Mouse (Mus musculus): ENCODE data around the gene Tmem205. TPM values are rescaled to one million over a fixed set of nuclear protein-coding genes. Genes with fewer than 3 reads are reported as not detected.

Tmem205 gene
- polyA plus RNA-seq, 1 experiment from 2014 or later: 137 TPM

GRCm38 (mm10) chr9:21944267-21944666 is 16.9 kb upstream of the Tmem205 start:
- H3K27me3 ChIP-seq: peaks cover 37% of the 10 kb centered on the region
- peaks cover 14% of the 10 kb centered on the region for H3K4me1 ChIP-seq (replicated peaks)
- H3K4me3 ChIP-seq (replicated peaks): no peak overlapping the region
- H3K27ac ChIP-seq (replicated peaks): no peak overlapping the region
- no peaks in the 10 kb centered on the region for H3K9me3 ChIP-seq (replicated peaks)
- H3K9ac ChIP-seq: no peak overlapping the region
- peak overlapping the region; percentile 10 for H3K4me2 ChIP-seq
- WGBS (ENCODE audit: insufficient replicate concordance): 16% methylated on average over 23 of the region's 23 CpGs
- no peaks in the 10 kb centered on the region for H3K36me3 ChIP-seq (replicated peaks)
- ATAC-seq (ENCODE audit: insufficient read depth): 0 out of 2 replicates have a peak, but pooled peaks have one; percentile 17

GRCm38 (mm10) chr9:21943638-21944037 is 16.3 kb upstream of the Tmem205 start:
- 38% methylated on average over 12 of the region's 12 CpGs for WGBS (ENCODE audit: insufficient replicate concordance)
- no peak overlapping the region for H3K9ac ChIP-seq
- ATAC-seq (ENCODE audit: insufficient read depth): no peak
- H3K4me2 ChIP-seq: no peak overlapping the region
- H3K27ac ChIP-seq (replicated peaks): no peak overlapping the region
- H3K27me3 ChIP-seq: peaks cover 31% of the 10 kb centered on the region
- H3K36me3 ChIP-seq (replicated peaks): no peaks in the 10 kb centered on the region
- no peaks in the 10 kb centered on the region for H3K9me3 ChIP-seq (replicated peaks)
- H3K4me1 ChIP-seq (replicated peaks): peaks cover 14% of the 10 kb centered on the region
- no peak overlapping the region for H3K4me3 ChIP-seq (replicated peaks)

GRCm38 (mm10) chr9:21943046-21943445 is 15.7 kb upstream of the Tmem205 start:
- WGBS (ENCODE audit: insufficient replicate concordance): 58% methylated on average over 12 of the region's 12 CpGs
- no peak for ATAC-seq (ENCODE audit: insufficient read depth)
- Histone ChIP-seq H3K4me3 (replicated peaks) (no peak overlapping the region), H3K36me3 (replicated peaks) (no peaks in the 10 kb centered on the region), H3K4me1 (replicated peaks) (peaks cover 14% of the 10 kb centered on the region), H3K27ac (replicated peaks) (no peak overlapping the region), H3K9ac (no peak overlapping the region), H3K9me3 (replicated peaks) (no peaks in the 10 kb centered on the region), H3K27me3 (peaks cover 25% of the 10 kb centered on the region), H3K4me2 (no peak overlapping the region)

- peaks cover 7% of the 10 kb centered on the region for H3K4me1 ChIP-seq (replicated peaks)
- 61% methylated on average over 4 of the region's 4 CpGs for WGBS (ENCODE audit: insufficient replicate concordance)
- no peak overlapping the region for H3K4me2 ChIP-seq
- H3K9ac ChIP-seq: no peak overlapping the region
- no peak overlapping the region for H3K4me3 ChIP-seq (replicated peaks)
- no peaks in the 10 kb centered on the region for H3K36me3 ChIP-seq (replicated peaks)
- peaks cover 21% of the 10 kb centered on the region for H3K27me3 ChIP-seq
- H3K9me3 ChIP-seq (replicated peaks): no peaks in the 10 kb centered on the region
- H3K27ac ChIP-seq (replicated peaks): no peak overlapping the region
- no peak for ATAC-seq (ENCODE audit: insufficient read depth)
Measured at GRCm38 (mm10) chr9:21938234-21938855, 11.0 kb upstream of the Tmem205 start.

GRCm38 (mm10) chr9:21937711-21938175 is 10.4 kb upstream of the Tmem205 start:
- WGBS (ENCODE audit: insufficient replicate concordance): 76% methylated on average over 4 of the region's 4 CpGs

GRCm38 (mm10) chr9:21936692-21937570 is 9.6 kb upstream of the Tmem205 start, which contains the start of gene Plppr2:
TSS of gene Plppr2 (plus strand) at chr9:21937033.
- Histone ChIP-seq H3K36me3 (replicated peaks) (no peaks in the 10 kb centered on the region), H3K9me3 (replicated peaks) (no peaks in the 10 kb centered on the region), H3K27ac (replicated peaks) (no peak within 1 kb of the TSS), H3K9ac (0 out of 2 replicates have a peak within 1 kb of the TSS, but pooled peaks have one; percentile 0), H3K4me2 (peak within 1 kb of the TSS; percentile 67), H3K4me1 (replicated peaks) (peaks cover 12% of the 10 kb centered on the region), H3K27me3 (peaks cover 22% of the 10 kb centered on the region), H3K4me3 (replicated peaks) (peak within 1 kb of the TSS; percentile 49)
- WGBS (ENCODE audit: insufficient replicate concordance): 2% methylated on average over 43 of the region's 43 CpGs
- peak; percentile 86 for ATAC-seq (ENCODE audit: insufficient read depth)

More at GRCm38 (mm10) chr9:21937711-21938175, 10.4 kb upstream of the Tmem205 start:
- Histone ChIP-seq H3K9me3 (replicated peaks) (no peaks in the 10 kb centered on the region), H3K27me3 (peaks cover 22% of the 10 kb centered on the region), H3K27ac (replicated peaks) (no peak overlapping the region), H3K4me2 (0 out of 2 replicates have a peak overlapping the region, but pooled peaks have one; percentile 67), H3K9ac (no peak overlapping the region), H3K4me1 (replicated peaks) (peaks cover 8% of the 10 kb centered on the region), H3K4me3 (replicated peaks) (no peak overlapping the region), H3K36me3 (replicated peaks) (no peaks in the 10 kb centered on the region)
- ATAC-seq (ENCODE audit: insufficient read depth): no peak

- no peaks in the 10 kb centered on the region for H3K36me3 ChIP-seq (replicated peaks)
- 50% methylated on average over 7 of the region's 7 CpGs for WGBS (ENCODE audit: insufficient replicate concordance)
- H3K27me3 ChIP-seq: peaks cover 22% of the 10 kb centered on the region
- no peak overlapping the region for H3K4me2 ChIP-seq
- no peak overlapping the region for H3K27ac ChIP-seq (replicated peaks)
- no peak for ATAC-seq (ENCODE audit: insufficient read depth)
- H3K4me1 ChIP-seq (replicated peaks): peaks cover 15% of the 10 kb centered on the region
- no peak overlapping the region for H3K4me3 ChIP-seq (replicated peaks)
- H3K9ac ChIP-seq: no peak overlapping the region
- H3K9me3 ChIP-seq (replicated peaks): no peaks in the 10 kb centered on the region
Measured at GRCm38 (mm10) chr9:21935466-21936131, 8.2 kb upstream of the Tmem205 start.

GRCm38 (mm10) chr9:21934021-21934420 is 6.7 kb upstream of the Tmem205 start:
- Histone ChIP-seq H3K4me1 (replicated peaks) (peaks cover 15% of the 10 kb centered on the region), H3K27me3 (peaks cover 22% of the 10 kb centered on the region), H3K9ac (no peak overlapping the region), H3K4me3 (replicated peaks) (no peak overlapping the region), H3K27ac (replicated peaks) (no peak overlapping the region), H3K36me3 (replicated peaks) (no peaks in the 10 kb centered on the region), H3K4me2 (no peak overlapping the region), H3K9me3 (replicated peaks) (no peaks in the 10 kb centered on the region)
- no peak for ATAC-seq (ENCODE audit: insufficient read depth)
- WGBS (ENCODE audit: insufficient replicate concordance): 75% methylated on average over 12 of the region's 12 CpGs

GRCm38 (mm10) chr9:21932445-21933137 is 5.2 kb upstream of the Tmem205 start:
- no peak for ATAC-seq (ENCODE audit: insufficient read depth)
- Histone ChIP-seq H3K9ac (no peak overlapping the region), H3K9me3 (replicated peaks) (no peaks in the 10 kb centered on the region), H3K27ac (replicated peaks) (no peak overlapping the region), H3K4me3 (replicated peaks) (no peak overlapping the region), H3K27me3 (peaks cover 22% of the 10 kb centered on the region), H3K4me1 (replicated peaks) (peaks cover 16% of the 10 kb centered on the region), H3K4me2 (no peak overlapping the region), H3K36me3 (replicated peaks) (no peaks in the 10 kb centered on the region)
- WGBS (ENCODE audit: insufficient replicate concordance): 42% methylated on average over 12 of the region's 12 CpGs

- Histone ChIP-seq H3K9ac (no peak overlapping the region), H3K9me3 (replicated peaks) (no peaks in the 10 kb centered on the region), H3K36me3 (replicated peaks) (no peaks in the 10 kb centered on the region), H3K4me3 (replicated peaks) (no peak overlapping the region), H3K27ac (replicated peaks) (no peak overlapping the region), H3K4me1 (replicated peaks) (peaks cover 19% of the 10 kb centered on the region), H3K4me2 (no peak overlapping the region), H3K27me3 (peaks cover 22% of the 10 kb centered on the region)
- no peak for ATAC-seq (ENCODE audit: insufficient read depth)
- WGBS (ENCODE audit: insufficient replicate concordance): 38% methylated on average over 2 of the region's 2 CpGs
Measured at GRCm38 (mm10) chr9:21932006-21932405, 4.7 kb upstream of the Tmem205 start.

Data from liver, embryonic 15.5 days (tissue).